Comparison of ENCODE assay signal across 9 mouse cellular contexts in the genomic region with DNA sequence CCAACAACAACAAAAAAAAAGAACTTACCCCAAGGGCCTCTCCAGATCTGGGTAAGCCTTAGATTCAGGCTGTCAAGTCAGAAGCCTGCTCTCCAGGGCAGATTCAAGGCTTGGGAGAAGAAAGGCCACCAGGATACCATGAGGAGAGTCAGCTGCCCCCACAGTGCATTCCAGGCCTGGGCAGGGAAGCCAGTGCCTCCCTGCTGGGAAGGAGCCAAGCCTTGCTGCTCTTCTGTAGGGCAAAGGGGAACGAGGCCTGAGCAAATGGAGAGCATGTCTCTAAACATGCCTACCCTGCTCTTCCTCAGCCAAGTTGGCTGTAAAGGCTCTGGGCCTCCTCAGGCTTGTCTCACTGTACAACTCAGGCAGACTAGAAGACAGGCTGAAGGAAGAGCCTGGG. TPM values are rescaled to one million over a fixed set of nuclear protein-coding genes. Genes with fewer than 3 reads are reported as not detected.
DNase-seq lines count a peak whose midpoint lies in the region; ATAC-seq lines count a peak whose summit lies in the region.
"Had no signal": no experiment of that assay in that cellular context is flagged by ENCODE, and none has a peak within 500 bp of the region (broad histone marks: within the 10 kb centered on the region; RNA-seq: fewer than 3 reads in every experiment).

No protein-coding gene starts in this region.

- peaks cover 26% of the 10 kb centered on the region for H3K4me1 ChIP-seq in liver, embryonic 15.5 days (replicated peaks)
- no peaks in the 10 kb centered on the region for H3K4me1 ChIP-seq in hindbrain, embryonic 16.5 days (ENCODE audit: control insufficient read depth, insufficient read depth, low read depth, low read length)

- ATAC-seq in liver, embryonic 15.5 days (ENCODE audit: insufficient read depth): no peak
- no peak for ATAC-seq in hindbrain, embryonic 16.5 days
- ATAC-seq in CD4-positive, CD25-positive, alpha-beta regulatory T cell, adult 4 months: no peak

- WGBS in liver, embryonic 15.5 days (ENCODE audit: insufficient replicate concordance): 71% methylated on average over 1 of the region's 1 CpGs
- WGBS in hindbrain, embryonic 16.5 days: 39% methylated on average over 1 of the region's 1 CpGs

- peak overlapping the region; percentile 48 for H3K27ac ChIP-seq in liver, embryonic 15.5 days (replicated peaks)
- H3K27ac ChIP-seq in hindbrain, embryonic 16.5 days (ENCODE audit: low read depth, low read length): no peak overlapping the region

- no peaks in the 10 kb centered on the region for H3K9me3 ChIP-seq in liver, embryonic 15.5 days (replicated peaks)
- no peaks in the 10 kb centered on the region for H3K9me3 ChIP-seq in hindbrain, embryonic 16.5 days (ENCODE audit: control insufficient read depth, low read length)

- no peaks in the 10 kb centered on the region for H3K27me3 ChIP-seq in liver, embryonic 15.5 days
- H3K27me3 ChIP-seq in hindbrain, embryonic 16.5 days (replicated peaks; ENCODE audit: control insufficient read depth, insufficient read depth, low read length): no peaks in the 10 kb centered on the region

- DNase-seq in cerebellum, postnatal 10 days: peak; percentile 28 to 58
- no peak for DNase-seq in cerebellum, adult 18-20 months
- peak; percentile 31 for DNase-seq in MN1 (ENCODE audit: low spot score)
- peak; percentile 86 for DNase-seq in gastrocnemius, postnatal 25 days
- no peak for DNase-seq in spleen, adult 18-20 months

- no peak overlapping the region for H3K4me2 ChIP-seq in liver, embryonic 15.5 days
- H3K4me2 ChIP-seq in hindbrain, embryonic 16.5 days (ENCODE audit: low read length): no peak overlapping the region

- H3K4me3 ChIP-seq in liver, embryonic 15.5 days (replicated peaks): no peak overlapping the region
- H3K4me3 ChIP-seq in hindbrain, embryonic 16.5 days (ENCODE audit: low read length): no peak overlapping the region

- H3K36me3 ChIP-seq in liver, embryonic 15.5 days (replicated peaks): peaks cover 9% of the 10 kb centered on the region; the same call in 1 of the 2 replicates
- peaks cover 6% of the 10 kb centered on the region; the same call in 1 of the 2 replicates for H3K36me3 ChIP-seq in hindbrain, embryonic 16.5 days (ENCODE audit: control insufficient read depth, insufficient read depth, low read length)

- no peak overlapping the region for H3K9ac ChIP-seq in liver, embryonic 15.5 days
- no peak overlapping the region for H3K9ac ChIP-seq in hindbrain, embryonic 16.5 days (ENCODE audit: low read depth, low read length)

RNA-seq across cellular contexts. Expression of gene Ucp3, which starts 1.9 kb away (rescaled TPM):
- 100 to 1,000 TPM; 105 to 189 TPM for total RNA-seq in gastrocnemius, postnatal 25 days (2021)
- 0.06 TPM in 1 of 2 replicates, not detected in the other for polyA plus RNA-seq in liver, embryonic 15.5 days (2015; fragmentation: Nextera tagmentation; extraction: Ambion mirVana)
- polyA plus RNA-seq in hindbrain, embryonic 16.5 days (2015; fragmentation: Nextera tagmentation; extraction: Ambion mirVana): 0.06 and 0.15 TPM in 2 replicates
- polyA plus RNA-seq in CD4-positive, CD25-positive, alpha-beta regulatory T cell, adult 4 months (2017; shearing (Covaris generic)): not detected
- total RNA-seq: megakaryocyte-erythroid progenitor cell, adult 5-6 weeks had no signal

RNA-seq across cellular contexts. Expression of gene Ucp2, which starts 18.5 kb away (rescaled TPM):
- 10 to 100 TPM; 31.0 to 52.5 TPM for total RNA-seq in gastrocnemius, postnatal 25 days (2021)
- 734 and 787 TPM in 2 replicates for polyA plus RNA-seq in liver, embryonic 15.5 days (2015; fragmentation: Nextera tagmentation; extraction: Ambion mirVana)
- 85.7 and 88.9 TPM in 2 replicates for polyA plus RNA-seq in hindbrain, embryonic 16.5 days (2015; fragmentation: Nextera tagmentation; extraction: Ambion mirVana)
- polyA plus RNA-seq in CD4-positive, CD25-positive, alpha-beta regulatory T cell, adult 4 months (2017; shearing (Covaris generic)): 1,000 to 10,000 TPM; 1,055 to 1,337 TPM

RNA-seq across cellular contexts. Expression of gene Dnajb13, which starts 40.1 kb away (rescaled TPM):
- not detected for total RNA-seq in gastrocnemius, postnatal 25 days (2021)
- 2.9 and 3.8 TPM in 2 replicates for polyA plus RNA-seq in liver, embryonic 15.5 days (2015; fragmentation: Nextera tagmentation; extraction: Ambion mirVana)
- polyA plus RNA-seq in hindbrain, embryonic 16.5 days (2015; fragmentation: Nextera tagmentation; extraction: Ambion mirVana): 6.8 and 8.6 TPM in 2 replicates
- polyA plus RNA-seq in CD4-positive, CD25-positive, alpha-beta regulatory T cell, adult 4 months (2017; shearing (Covaris generic)): 10 to 100 TPM; 20.0 to 20.3 TPM

Comparison
In these comparisons a context has a peak if more than half of its experiments do, and no peak if none do; other contexts are left out.
1. DNase-seq: peak in cerebellum, postnatal 10 days (2 of 2), MN1 (single experiment) and gastrocnemius, postnatal 25 days (single experiment); none in cerebellum, adult 18-20 months (0 of 2) and spleen, adult 18-20 months (0 of 2).